Mouse (Mus musculus): ENCODE data around the gene Tmem262.

Gene Tmem262

DNA sequence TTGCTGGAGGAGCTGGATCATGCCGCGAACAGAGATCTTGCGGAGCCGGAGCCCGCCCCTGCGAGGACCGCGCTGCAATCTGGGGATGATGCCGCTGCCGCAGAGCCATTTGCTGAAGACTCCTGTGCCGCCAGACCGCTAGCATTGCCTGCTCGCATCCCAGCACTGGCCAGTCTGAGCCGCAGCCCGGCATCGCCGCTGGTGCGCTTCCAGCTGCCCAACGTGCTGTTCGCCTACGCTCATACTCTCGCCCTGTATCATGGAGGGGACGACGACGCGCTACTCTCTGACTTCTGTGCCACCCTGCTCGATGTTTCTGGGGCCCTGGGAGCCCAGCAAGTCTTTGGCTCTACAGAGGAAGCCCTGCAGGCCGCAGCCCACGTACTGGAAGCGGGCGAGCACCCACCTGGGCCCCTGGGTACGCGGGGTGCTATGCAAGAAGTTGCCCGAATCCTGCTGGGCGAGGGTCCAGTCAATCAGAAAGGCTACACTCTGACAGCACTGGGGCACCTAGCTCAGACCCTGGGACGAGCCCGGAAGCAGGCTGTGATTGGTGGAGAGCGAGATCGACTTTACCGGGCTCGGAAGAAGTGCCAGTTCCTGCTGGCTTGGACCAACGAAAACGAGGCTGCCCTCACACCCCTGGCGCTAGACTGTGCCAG, 18.1 kb upstream of the Tmem262 start:
- peak in 1 of 2 experiments; percentile 70 for DNase-seq

DNA sequence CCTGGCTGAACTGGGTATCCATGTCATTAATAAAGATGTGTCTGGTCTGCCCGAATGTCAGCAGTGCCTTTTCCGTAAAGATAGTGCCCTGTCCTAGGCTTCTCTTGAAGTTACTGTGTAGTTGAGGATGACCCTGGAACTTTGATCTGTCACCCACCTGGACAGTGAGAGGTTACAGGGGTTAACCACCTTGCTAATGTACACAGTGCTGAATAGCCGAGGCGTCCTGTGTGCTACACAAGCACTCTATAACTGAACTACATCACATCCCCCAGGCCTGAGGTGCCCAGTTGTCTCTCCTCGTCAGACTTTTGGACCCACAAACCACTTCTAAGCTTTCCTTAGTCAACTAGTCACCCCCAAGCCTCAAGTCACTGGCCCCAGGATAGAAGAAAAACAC, 17.4 kb upstream of the Tmem262 start:
- DNase-seq: no peak

DNA sequence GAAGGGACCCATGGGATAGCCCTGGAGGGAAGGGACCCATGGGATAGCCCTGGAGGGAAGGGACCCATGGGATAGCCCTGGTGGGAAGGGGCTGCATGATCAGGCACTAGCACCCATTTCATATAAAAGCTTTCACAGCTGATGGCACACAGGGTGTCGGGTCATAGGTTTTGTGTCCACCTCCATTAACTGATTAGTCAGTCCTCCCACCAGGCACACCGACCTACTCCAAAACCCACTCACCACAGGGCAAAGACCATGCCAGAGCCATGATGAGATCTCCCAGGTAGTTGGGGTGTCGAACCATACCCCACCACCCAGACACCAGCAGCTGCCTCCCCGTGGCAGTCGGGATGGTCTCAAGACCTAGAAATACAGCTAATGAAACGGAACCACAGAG, 16.8 kb upstream of the Tmem262 start:
- no peak for DNase-seq

DNA sequence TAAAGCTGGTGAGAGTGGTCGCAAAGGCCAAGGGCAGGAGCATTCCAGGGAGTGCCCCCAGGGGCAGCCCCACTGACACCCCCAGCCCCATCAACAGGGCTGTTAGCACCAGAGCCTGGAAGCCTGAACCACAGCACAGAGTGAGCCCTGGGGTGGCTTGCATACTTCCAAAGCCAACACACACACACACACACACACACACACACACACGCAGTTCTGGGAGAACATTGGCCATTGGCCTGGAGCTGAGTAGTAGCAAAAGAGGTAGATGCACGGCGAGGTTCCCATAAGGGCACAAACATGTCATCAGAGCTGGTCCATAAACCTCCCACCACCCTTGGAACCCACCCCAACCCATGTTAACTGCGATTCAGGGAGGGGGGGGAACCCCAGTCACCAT, 13.3 kb upstream of the Tmem262 start:
- no peak for DNase-seq

DNA sequence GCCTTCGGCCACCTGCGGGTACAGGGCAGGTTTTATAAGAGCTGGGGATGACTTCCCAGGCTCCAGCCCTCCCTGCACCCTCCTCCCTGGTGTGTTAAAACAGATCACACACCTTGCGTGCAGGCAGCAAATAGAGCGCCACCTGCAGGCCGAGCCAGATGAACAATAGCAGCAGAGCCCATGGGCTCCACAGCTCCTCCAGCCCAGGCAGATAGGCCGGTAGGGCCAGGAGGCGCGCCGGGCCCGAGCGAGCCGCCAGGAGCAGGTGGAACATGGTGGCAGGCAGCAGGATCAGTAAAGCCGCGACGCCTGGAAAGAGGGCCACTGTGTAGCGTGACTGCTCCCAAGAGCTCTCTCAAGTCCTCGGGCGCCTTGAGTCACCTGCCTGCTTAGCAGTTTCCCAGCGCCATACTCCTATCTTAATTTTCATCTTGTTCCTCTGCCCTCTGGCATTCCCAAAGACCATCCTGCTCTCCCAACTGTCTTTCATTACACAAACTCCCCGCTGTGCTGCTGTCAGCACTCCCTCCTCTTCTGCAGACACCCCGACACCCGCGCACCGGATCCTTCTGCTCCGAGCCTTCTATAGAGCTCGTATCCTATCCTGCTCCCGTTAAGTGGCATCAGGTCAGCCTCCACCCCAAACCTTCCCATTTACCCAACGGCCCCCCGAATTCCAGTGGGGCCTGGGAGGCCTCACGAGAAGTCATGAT, 12.7 kb upstream of the Tmem262 start:
- peak; percentile 85 to 94 for DNase-seq

DNA sequence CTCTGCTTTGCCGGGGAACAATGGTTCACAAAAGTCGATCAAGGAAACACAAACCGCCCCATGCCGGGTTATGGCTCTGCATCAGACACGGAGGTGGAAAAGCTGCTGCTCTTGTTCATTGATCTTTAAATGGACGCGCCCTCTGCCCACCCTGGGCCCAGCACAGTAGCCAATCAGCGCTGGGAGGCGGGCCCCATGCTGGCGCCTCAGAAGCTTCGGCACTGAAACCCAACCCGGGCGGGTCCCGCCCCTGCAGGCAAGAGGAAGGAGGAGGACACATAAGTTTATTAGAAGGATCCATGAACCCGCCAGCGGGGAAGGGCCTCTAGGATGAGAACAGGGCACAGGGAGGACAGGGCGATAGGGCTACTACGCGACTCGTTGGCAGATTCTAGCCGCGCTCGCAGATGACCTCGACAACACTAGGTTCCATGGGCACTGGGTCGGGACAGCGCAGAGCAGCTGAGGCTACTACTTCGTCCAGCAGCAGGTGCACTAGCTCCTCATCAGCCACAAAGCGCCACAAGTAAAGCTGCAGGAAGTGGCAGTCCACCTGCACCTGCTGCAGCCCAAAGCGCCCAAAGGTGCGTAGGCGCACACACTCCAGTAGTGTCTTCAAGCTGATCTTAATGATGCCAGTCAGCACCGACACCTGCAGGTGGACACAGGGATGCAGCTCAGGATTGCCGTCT, 12.0 kb upstream of the Tmem262 start, which contains the start of gene Tm7sf2:
TSS of gene Tm7sf2 (minus strand) at position 650 of the 692 bp plus-strand sequence.
- peak; percentile 96 for DNase-seq

DNA sequence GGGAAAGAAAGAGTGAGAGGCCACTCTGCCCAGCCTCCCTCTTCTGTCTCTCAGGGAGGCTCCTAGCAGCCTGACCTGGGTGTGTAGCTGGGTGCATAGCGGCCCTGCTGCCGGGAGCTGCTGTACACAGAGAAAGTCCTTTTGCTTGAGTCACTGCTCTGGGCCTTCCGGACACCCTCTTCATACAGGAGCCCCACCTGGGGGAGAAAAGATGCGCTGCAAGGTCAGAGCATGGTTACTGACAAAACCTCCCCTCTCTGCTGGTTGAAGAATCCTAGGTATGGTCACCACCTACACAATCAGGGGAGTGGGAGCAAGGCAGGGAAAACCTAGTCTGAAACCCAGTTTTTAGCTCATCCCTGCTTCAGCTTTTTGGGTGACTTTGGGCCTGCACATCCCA, 10.9 kb upstream of the Tmem262 start:
- DNase-seq: no peak

DNA sequence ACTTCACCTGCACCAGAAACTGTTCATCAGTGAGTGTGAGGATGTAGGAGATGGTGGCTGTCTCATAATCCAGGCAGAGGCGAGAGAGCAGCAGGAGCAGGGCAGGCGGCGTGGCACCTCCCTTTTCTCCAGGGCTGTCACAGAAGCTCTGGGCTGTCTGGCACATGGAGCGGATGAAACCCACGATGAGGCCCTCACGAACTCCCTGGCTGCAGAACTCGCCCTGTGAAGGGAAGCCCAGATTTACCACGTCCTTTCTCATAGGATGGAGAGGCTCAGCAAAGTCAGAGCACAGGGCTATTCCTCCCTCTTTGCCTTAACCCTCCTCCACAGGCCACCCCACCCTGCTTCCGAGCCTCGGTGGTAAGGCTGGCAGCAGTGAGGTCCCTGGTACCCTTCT, 10.0 kb upstream of the Tmem262 start:
- no peak for DNase-seq

DNA sequence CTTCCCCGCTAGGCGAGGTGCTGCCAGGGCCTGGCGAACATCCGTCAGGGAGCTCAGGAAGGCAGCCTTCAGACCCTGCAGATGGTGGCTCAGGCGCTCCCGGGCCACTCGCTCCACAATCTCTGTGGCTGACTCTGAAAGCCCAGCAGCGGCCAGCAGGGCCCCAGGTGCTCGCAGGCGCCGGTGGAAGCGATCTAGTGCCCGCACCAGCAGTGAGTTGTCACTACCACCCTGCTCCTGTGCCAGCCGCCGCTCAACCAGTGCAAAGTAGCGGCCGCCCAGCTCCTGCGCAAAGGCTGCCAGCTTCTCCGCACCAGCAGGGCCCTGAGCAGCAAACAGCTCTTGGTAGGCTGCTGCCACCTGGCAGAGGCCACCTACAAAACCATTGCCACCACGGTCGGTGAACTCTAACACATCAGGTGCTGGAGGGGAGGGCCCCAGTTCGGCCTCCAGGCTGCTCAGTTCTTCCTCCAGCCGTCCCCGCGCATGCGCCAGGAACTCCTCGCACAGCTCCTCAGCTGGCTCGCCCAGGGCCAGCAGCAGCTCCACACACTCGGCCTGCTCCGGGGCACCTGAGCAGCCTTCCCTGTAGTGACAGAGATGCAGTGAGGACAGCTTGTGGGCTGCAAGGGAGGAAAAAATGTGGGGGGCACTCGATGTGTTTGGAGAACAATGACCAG, 9.1 kb upstream of the Tmem262 start:
- DNase-seq: no peak

DNA sequence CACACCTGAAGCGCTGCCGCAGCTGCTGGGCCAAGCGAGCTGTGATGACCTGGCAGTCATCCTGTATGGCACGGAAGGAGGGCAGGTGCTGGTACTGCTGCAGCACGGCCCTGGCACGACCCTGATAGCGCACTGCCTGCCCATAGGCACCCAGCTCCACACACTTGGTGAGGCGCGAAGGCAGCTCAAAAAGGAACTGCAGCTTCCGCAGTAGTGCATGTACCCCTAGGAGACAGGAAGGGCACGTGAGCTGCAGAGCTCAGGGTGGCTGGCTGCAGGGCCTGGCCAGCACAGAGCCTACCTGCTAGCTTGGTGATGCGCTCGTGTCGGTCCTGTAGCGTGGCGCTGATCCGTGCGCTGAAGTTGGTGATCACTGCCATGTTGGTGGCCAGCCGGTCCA, 8.6 kb upstream of the Tmem262 start:
- no peak for DNase-seq

DNA sequence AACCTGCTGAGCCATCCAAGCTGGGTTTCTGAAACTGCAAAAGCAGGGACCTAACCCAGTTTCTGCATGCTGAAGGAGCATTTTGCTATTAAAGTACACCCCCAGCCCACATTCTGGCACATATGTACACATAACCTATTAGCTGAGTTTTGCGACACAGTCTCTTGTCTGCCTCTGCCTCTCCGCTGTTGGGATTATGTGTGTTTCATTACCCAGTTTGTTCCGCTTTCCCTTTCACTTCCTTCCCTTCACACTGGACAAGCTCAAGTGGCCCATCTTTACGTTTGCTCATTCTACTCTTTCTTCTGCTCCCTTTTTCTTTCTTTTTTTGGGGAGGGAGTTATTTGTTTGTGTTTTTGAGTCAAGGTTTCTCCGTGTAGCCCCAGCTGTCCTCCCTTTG, 5.9 kb upstream of the Tmem262 start:
- no peak for DNase-seq

DNA sequence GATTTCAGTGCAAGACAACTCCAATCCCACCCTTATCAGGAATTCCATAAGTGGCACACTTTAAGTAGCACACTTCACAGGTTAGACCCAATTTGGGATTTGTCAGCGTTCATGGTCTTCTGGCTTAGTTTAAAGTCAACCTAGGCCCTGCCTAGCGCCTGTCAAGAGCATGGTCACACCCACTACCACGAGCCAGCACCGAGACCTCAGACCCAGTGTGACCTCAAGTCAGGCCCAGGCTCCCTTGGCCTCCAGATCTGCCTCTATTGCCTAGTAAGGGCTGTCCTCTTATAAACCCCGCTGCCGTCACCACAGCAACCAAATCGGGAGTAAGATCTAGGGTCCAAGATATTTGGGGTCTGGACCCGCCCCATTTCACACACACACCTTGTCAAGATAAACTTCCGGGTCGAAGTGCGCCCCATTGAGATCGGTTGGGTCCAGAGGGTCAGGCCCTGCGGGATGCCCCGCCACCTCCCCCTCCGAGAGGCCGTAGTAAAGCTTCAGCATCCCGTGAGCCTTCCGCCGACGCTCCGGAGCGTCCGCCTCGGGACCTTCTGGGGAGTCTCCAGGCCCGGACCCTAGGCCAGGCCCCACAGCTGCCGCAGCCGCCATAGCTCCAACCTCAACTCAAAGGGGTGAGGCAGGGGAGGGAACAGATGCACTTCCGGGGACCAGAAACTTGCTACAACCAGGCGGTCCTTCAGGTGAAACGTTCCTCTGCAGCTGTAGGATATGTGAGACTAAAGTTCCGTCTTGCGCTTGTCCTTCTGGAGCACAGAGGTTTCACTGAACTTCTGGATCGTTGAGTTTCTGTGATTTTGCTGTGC, 3.1 kb upstream of the Tmem262 start, which contains the start of gene Vps51:
TSS of gene Vps51 (minus strand) at position 668 of the 830 bp plus-strand sequence.
- DNase-seq: peak; percentile 90 to 93

DNA sequence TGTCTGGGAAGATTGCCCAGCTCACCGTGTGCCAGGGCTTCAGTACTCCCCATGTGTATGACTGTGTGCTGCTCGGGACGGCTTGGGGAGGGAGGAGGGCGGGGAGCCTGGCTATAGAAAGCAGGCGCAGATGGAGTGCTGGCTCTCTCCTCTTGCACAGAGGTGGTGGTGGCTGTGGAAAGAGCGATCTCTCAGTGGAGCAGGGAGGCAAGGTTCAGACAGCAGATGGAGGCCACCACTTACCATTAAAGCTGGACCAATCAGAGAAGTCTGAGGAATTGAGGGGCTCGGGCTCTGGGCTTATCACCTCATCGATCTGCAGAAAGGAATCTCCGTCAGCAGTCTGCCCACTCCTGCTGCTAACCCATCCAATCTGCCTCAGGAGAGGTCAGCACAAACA, 2.3 kb downstream of the Tmem262 start, which contains the start of gene Gm28374:
TSS of gene Gm28374 (minus strand) at position 101 of the 400 bp plus-strand sequence.
- DNase-seq: no peak

DNA sequence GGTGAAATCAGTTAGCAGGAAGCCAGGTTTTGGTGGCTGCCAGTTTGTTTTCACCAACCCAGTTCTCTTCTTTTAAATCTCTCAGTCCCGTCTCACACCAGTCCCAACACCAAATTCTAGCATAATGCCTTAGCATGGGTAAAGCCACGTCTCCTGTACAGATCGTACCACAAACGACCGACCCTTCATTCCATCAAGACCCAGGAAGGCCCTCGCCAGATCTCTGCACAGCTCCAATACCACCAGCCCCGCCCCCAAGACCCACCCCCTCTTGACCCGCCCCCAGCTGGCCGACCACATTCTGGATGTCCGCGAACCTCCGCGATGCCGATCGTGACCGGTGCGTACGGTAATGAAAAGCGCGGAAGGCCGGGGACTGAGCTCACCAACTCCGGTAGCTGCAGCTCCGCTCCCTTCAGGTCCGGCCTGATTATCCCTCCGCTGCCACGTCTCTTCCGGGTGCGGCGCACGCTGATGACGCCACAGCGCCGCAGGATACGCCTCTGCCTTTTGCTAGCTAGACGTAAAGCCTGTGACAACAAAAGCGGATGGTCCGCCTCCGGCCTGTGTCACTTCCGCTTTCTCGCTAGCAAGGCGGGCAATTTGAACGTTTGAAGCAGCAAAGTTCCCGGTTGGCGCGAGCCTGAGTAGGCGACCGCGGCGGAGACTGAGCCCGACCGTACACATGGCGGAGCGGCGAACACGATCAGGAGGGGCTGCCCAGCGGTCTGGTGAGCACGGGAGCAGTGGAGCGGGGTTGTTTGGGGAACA, 4.8 kb downstream of the Tmem262 start, which contains the start of the genes Zfpl1 and Cdca5:
TSS of gene Zfpl1 (minus strand) at position 479 of the 771 bp plus-strand sequence.
TSS of gene Cdca5 (plus strand) at position 506 of the 771 bp plus-strand sequence.
- peak; percentile 98 for DNase-seq

DNA sequence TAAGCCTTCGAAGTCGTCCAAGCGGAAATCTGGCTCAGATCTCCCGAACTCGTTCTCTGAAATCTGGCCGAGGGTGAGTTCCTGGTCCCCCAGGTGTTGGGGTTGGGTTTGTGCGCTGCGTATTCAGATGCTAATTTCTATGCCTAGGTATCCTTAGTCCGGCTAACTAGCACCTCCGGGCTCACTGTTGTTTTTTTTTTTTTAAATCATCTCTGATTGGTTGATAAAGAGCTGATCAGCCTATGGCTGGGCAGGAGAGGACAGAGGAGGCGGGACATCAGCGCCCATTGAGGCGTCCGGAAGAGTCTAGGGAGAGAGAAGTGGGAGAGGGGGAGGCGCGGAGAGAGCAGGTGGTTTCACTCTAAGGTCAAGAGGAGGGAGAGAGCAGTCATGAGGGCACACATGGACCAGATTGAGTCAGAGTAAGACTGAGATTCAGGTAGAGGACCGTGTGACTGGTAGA, 5.6 kb downstream of the Tmem262 start:
- peak; percentile 56 to 76 for DNase-seq

DNA sequence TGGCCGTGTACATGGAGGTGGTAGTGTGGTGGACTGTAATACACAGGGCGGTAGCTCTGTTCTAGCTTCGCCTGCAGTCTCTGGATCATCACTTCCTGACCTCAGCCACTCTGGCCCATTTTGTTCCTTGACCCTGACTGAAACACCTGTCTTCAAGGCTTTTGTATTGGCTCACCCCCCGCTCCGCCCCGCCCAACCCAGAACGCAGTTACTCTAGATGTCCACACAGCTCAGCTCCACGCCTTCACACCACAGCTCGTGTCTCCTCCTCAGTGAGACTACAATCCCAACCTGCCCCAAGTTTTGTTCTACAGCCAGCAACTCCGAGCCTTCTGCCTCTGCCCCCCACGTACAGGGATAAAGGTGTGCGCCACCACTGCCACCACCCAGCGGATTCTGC, 9.0 kb downstream of the Tmem262 start:
- DNase-seq: no peak

DNA sequence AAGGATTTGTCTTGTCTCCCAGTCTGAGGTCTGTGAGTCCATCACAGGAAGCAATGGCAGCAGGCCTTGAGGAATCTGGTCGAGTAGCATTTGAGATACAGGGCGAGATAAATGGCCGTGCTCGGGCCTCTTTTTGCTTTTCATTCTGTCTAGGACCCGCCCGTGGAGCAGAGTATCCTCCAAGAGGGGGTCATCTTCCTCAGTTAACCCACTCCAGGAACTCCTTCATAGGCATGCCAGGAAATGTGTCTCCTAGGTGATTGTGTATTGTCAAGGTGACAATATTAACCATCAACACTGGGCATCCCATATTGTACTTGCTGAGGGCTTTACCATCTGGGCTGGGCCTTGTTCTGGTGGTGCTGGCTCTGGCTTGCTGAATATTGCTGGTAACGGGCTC, 14.3 kb downstream of the Tmem262 start, which contains the start of gene AC131692.1:
TSS of gene AC131692.1 (plus strand) at position 301 of the 400 bp plus-strand sequence.
- DNase-seq: no peak

DNA sequence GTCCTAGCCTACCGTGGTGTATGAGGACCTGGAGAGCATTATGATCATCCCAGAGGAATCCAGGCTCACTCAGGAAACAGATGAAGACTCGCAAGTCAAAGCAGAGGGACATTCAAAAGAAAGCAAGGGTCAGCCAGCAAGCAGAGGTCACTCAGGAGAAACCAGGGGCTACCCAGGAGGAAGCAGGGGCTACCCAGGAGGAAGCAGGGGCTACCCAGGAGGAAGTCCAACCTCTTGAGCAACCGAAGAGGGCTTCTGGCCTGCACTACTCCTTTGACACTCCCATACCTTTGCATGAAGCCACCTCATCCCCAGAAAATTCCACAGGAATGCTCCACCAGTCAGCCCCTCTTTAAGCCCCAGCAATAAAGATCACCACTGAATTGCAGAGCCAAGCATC, 18.0 kb downstream of the Tmem262 start:
- peak; percentile 27 to 28 for DNase-seq

DNA sequence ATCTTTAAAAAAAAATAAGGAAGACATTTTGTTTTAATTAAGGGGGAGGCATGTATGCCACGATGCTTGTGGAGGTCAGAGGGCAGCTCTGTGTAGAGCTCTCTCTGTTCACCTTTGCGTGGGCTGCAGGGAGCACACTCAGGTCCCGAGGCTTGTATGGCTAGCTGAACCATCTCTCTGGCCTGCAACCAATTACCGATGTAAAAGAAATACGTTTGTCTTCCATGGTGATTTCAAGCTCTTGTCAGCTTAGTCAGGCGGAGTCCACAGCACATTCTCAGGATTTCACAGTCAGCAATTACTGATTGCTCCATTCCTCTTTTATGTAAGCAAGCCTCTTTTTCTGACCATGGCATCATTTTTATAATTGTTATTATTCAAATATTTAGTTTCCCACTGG, 21.4 kb downstream of the Tmem262 start:
- DNase-seq: no peak

DNA sequence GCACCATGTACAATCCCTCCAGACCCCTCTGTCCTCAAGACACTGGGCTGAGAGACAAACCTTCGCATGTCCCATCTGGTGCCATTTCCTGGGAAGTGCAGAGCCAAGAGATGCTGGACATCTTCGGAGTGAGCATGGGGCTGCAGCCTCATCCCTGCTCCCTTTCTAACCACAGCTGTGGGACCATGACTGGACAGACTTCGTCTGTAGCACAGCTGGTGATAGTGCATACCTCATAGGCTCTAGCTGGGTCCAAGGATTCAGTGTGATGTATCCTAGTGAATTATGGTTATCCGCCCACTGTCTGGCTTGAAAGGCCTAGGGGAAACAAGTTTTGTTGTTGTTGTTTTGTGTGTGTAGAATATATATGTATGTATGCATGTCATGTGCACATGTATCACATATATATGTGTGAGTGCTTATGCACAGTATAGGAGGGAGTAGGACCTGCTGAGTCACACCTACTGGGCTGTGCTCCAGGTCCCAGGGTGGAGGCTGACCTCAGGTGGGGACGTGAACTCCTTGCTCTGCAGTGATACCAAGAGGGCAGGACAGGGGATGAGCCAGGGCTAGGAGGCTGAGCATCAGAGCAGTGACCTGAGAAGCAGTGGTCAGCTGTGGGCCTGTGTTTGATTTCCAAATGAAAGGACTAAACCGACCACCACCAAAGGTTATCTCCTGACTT, 22.5 kb downstream of the Tmem262 start:
- no peak for DNase-seq

Measured in kidney, postnatal 36 days (tissue).